Mouse (Mus musculus) liver, adult 2 months (tissue): Measurements from ENCODE around the gene Parvb. TPM values are rescaled to one million over a fixed set of nuclear protein-coding genes. Genes with fewer than 3 reads are reported as not detected.

Experiments used
- DNase-seq: peaks from one replicate; pipeline ENCODE4 v3.0.0-alpha.2; 2011; ENCODE audit warnings: low read depth, low spot score; ENCODE audit errors: extremely low read depth
- H3K27ac ChIP-seq: fragments of 200-500 bp; replicated peaks from 2 replicates; pipeline ENCODE4 v1.5.1; 2012; ENCODE audit warnings: low read depth, mild to moderate bottlenecking, control low read depth, inconsistent platforms, low read length; ENCODE audit not compliant: insufficient read depth
- H3K27me3 ChIP-seq: fragments of 200-500 bp; 2 replicates; pipeline ENCODE4 v1.6.1; 2012; ENCODE audit warnings: mild to moderate bottlenecking, moderate library complexity, low read length, inconsistent platforms; ENCODE audit not compliant: control insufficient read depth, insufficient read depth
- H3K36me3 ChIP-seq: fragments of 200-500 bp; 2 replicates; pipeline ENCODE4 v1.6.1; 2012; ENCODE audit warnings: low read length, inconsistent platforms; ENCODE audit not compliant: control insufficient read depth, insufficient read depth
- H3K4me1 ChIP-seq: fragments of 200-500 bp; 2 replicates; pipeline ENCODE4 v1.6.1; 2011; ENCODE audit warnings: low read length; ENCODE audit not compliant: control insufficient read depth, insufficient read depth
- H3K4me3 ChIP-seq: fragments of 200-500 bp; 2 replicates; pipeline ENCODE4 v1.5.1; 2011; ENCODE audit warnings: low read depth, mild to moderate bottlenecking, control low read depth, low read length, moderate library complexity; ENCODE audit not compliant: insufficient read depth
- H3K79me2 ChIP-seq: fragments of 200-500 bp; 2 replicates; pipeline ENCODE4 v1.6.1; 2012; ENCODE audit warnings: inconsistent platforms, mild to moderate bottlenecking, low read length, moderate library complexity; ENCODE audit not compliant: control insufficient read depth, insufficient read depth
- H3K9ac ChIP-seq: fragments of 200-500 bp; 2 replicates; pipeline ENCODE4 v1.6.1; 2012; ENCODE audit warnings: low read depth, mild to moderate bottlenecking, control low read depth, inconsistent platforms, low read length
- CTCF ChIP-seq: fragments of 200-500 bp; IDR thresholded peaks from 2 replicates; pipeline ENCODE4 v1.5.1; 2011; ENCODE audit warnings: low read depth, low read length, control low read depth
- POLR2A ChIP-seq: fragments of 200-500 bp; IDR thresholded peaks from 2 replicates; pipeline ENCODE4 v1.6.1; 2011; ENCODE audit warnings: low read length, control low read depth; ENCODE audit not compliant: insufficient read depth; ENCODE audit errors: extremely low read depth
- WGBS: fragments of 180-500 bp; shearing (Covaris S2); methylation state at CpG from one replicate; pipeline ENCODE4 v1.1.7; 2018; 5-methylcytosine and 5-hydroxymethylcytosine counted together
- polyA plus RNA-seq: library from polyadenylated mRNA; depleted of rRNA; stranded (reverse); fragments of >200 nt; gene quantifications from 2 replicates; pipeline ENCODE4 v1.2.3, GENCODE M21; 2012
- total RNA-seq: library from RNA; depleted of rRNA; stranded (reverse); fragments of >200 nt; gene quantifications from 2 replicates; pipeline ENCODE4 v1.2.3, GENCODE M21; 2014

The Parvb gene
- total and polyA plus RNA-seq, 2 experiments: 0.55 to 2.0 TPM

DNA sequence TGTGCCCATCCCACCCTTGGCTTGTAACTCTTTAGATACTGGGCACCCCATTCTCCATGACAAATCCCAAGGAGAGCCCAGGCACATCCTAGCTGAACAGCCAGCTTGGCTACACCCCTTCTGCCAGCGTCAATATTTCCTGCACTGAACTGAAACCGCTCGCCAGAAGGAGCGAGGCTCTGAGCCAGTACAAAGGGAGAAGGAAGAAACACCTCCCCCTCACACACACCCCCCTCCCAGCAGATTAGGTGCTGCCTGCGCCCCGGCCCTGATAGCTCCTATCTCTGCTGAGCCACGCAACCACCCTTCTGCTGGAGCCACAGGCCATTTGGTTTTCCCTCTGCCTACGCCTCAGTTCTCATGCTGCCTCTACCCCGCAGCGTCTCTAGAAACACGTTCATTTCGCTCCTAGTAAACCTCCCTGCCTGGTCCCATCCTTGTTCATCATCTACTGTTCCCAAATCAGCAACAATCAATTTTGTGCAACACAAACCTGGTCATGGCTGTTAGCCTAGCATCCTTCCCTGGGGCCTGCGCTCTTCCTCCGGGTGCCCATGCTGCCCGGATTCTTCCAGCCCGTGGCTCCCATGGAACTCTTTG is 630 bp upstream of the Parvb start:
- Histone ChIP-seq H3K4me1 (0 out of 2 replicates have a peak, but pooled peaks cover 3% of the 10 kb centered on the region), H3K4me3 (peak overlapping the region; percentile 73), H3K9ac (peak overlapping the region; percentile 54), H3K79me2 (no peaks in the 10 kb centered on the region), H3K36me3 (no peaks in the 10 kb centered on the region), H3K27me3 (no peaks in the 10 kb centered on the region), H3K27ac (peak overlapping the region; percentile 42)
- DNase-seq: no peak
- WGBS: 15% methylated on average over 16 of the region's 16 CpGs
- TF ChIP-seq POLR2A (no peak), CTCF (no peak)

DNA sequence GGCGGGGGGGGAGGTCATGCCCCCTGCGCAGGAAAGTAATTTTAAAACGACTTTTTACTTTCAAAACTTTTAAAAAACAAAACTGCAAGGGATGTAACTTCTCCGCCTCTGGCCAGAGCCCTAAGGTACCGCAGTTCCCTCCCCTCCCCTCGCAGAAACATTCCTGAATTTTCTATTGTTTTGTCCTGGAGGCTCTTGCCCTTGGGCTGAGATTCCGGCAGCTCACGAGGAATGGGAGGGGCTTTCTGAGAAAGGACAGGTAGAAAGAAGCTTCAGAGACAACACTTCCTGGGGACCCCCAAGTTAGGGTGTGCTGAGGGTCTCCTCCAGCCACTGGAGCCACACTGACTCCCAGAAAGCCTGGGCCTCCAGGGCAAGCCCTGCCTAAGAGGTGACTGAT is 766 bp downstream of the Parvb start:
- Histone ChIP-seq H3K36me3 (no peaks in the 10 kb centered on the region), H3K79me2 (no peaks in the 10 kb centered on the region), H3K9ac (no peak overlapping the region), H3K4me1 (0 out of 2 replicates have a peak, but pooled peaks cover 3% of the 10 kb centered on the region), H3K27me3 (no peaks in the 10 kb centered on the region), H3K4me3 (no peak overlapping the region), H3K27ac (no peak overlapping the region)
- DNase-seq: no peak
- 45% methylated on average over 8 of the region's 8 CpGs for WGBS
- TF ChIP-seq CTCF: no peak
- no peak for TF ChIP-seq POLR2A

DNA sequence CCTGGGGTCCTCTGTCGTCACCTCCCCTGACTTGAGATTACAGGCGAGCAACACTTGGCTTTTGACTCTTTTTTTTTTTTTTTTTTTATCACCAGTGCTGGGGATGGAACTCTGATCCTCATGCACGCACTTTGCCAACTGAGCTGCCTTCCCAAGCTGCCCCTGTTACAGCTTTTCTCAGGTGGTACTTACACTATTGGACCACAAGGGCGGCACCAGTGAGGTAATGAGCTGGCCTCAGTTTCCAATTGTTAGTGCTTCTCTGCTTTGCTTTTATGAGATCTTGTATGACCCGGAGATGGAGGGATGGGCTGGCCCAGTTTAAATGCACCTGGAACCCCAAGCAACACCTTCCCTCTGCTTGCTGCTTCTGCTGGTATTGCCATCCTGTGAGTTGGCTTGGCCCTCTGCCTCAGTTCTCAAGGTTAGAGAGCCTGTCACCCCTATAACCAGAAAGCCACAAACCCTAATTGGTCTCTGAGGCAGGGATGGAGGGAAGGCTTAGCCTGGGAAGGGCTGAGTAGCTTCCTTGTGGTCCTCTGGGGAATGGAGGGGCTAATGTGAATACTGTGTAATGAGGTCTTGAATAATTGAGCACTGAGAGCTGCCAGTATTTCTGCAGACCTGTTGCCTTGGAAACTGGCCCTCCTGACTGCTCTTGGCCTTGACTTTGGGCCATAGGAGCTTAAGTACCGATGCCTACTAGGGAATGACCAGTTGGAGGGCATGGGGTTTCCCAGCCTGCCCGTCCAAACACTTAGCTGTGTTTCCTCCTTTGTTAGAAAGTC is 3.1 kb downstream of the Parvb start:
- H3K36me3 ChIP-seq: no peaks in the 10 kb centered on the region
- no peaks in the 10 kb centered on the region for H3K27me3 ChIP-seq
- H3K27ac ChIP-seq: peak overlapping the region; percentile 31
- no peak overlapping the region for H3K4me3 ChIP-seq
- no peak overlapping the region for H3K9ac ChIP-seq
- DNase-seq: no peak
- 86% methylated on average over 7 of the region's 7 CpGs for WGBS
- H3K79me2 ChIP-seq: no peaks in the 10 kb centered on the region
- no peak for TF ChIP-seq POLR2A
- TF ChIP-seq CTCF: no peak
- peaks cover 3% of the 10 kb centered on the region; the same call in 1 of the 2 replicates for H3K4me1 ChIP-seq

DNA sequence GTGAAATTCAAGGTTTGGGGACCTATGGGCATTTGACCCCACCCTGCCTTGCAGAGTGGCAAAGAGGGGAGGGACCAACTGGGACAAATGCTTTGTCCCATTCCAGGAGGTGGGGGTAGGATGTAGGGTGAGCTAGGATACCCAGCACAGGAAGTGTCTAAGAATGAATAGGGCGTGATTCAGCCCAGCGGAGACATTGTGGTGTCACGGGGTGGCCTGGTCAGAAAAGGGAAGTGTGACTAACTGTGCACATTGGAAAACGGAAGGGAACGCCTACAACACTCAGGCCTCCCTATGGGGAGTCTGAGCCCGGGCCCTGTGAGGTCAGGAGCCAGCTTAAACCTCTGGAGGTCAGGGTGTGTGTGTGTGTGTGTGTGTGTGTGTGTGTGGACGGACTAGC is 3.8 kb downstream of the Parvb start:
- H3K36me3 ChIP-seq: no peaks in the 10 kb centered on the region
- DNase-seq: peak; percentile 43
- 0 out of 2 replicates have a peak overlapping the region, but pooled peaks have one; percentile 27 for H3K27ac ChIP-seq
- no peaks in the 10 kb centered on the region for H3K79me2 ChIP-seq
- H3K9ac ChIP-seq: no peak overlapping the region
- peaks cover 3% of the 10 kb centered on the region; the same call in 1 of the 2 replicates for H3K4me1 ChIP-seq
- H3K4me3 ChIP-seq: no peak overlapping the region
- TF ChIP-seq CTCF (no peak), POLR2A (no peak)
- WGBS: 76% methylated on average over 7 of the region's 7 CpGs
- H3K27me3 ChIP-seq: no peaks in the 10 kb centered on the region

DNA sequence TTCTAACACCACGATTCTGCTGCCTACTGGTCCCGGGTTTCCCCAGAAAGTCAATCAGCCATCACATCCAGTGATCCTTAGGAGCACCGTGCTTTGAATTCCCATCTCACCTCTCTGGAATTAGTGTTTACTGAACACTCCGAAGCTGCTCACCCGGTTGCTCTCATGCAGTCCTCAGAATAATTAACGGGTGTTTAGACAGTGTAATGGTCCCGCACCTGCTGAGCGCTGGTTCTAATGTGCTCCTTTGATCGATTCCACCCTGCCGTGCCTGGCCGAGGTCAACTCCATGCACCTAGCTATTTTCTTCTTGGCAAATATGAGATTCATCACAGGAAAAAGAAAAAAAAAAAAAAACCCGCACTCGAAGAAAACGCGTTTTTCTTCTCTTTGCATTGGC is 6.7 kb downstream of the Parvb start:
- Histone ChIP-seq H3K4me1 (peaks cover 3% of the 10 kb centered on the region; the same call in 1 of the 2 replicates), H3K27ac (no peak overlapping the region), H3K36me3 (no peaks in the 10 kb centered on the region), H3K27me3 (no peaks in the 10 kb centered on the region), H3K4me3 (no peak overlapping the region), H3K79me2 (no peaks in the 10 kb centered on the region), H3K9ac (no peak overlapping the region)
- 36% methylated on average over 15 of the region's 15 CpGs for WGBS
- no peak for DNase-seq
- TF ChIP-seq CTCF: no peak
- no peak for TF ChIP-seq POLR2A
